Mouse (Mus musculus): ENCODE data around the gene Clec4f. TPM values are rescaled to one million over a fixed set of nuclear protein-coding genes. Genes with fewer than 3 reads are reported as not detected.

Gene Clec4f
- polyA plus RNA-seq, 1 experiment from 2014 or later = 0.08 TPM

Other genes with a start within 250 kb of the Clec4f start
- gene Tet3, start 197.1 kb downstream of the Clec4f start, polyA plus RNA-seq (2014; fragmentation: Nextera tagmentation; extraction: Ambion mirVana) = 47.7 and 67.0 TPM in 2 replicates
- 76.5 and 80.2 TPM in 2 replicates for gene Dguok, start 149.2 kb downstream of the Clec4f start, polyA plus RNA-seq (2014; fragmentation: Nextera tagmentation; extraction: Ambion mirVana)
- 0.80 and 1.1 TPM in 2 replicates for gene Actg2, start 119.9 kb downstream of the Clec4f start, polyA plus RNA-seq (2014; fragmentation: Nextera tagmentation; extraction: Ambion mirVana)
- 61.0 and 70.1 TPM in 2 replicates for gene Stambp, start 83.5 kb downstream of the Clec4f start, polyA plus RNA-seq (2014; fragmentation: Nextera tagmentation; extraction: Ambion mirVana)
- not detected in 2 replicates for gene Cd207, start 21.7 kb upstream of the Clec4f start, polyA plus RNA-seq (2014; fragmentation: Nextera tagmentation; extraction: Ambion mirVana)
- gene Vax2, start 55.1 kb upstream of the Clec4f start, polyA plus RNA-seq (2014; fragmentation: Nextera tagmentation; extraction: Ambion mirVana) = not detected in 2 replicates
- gene Atp6v1b1, start 86.8 kb upstream of the Clec4f start, polyA plus RNA-seq (2014; fragmentation: Nextera tagmentation; extraction: Ambion mirVana) = not detected in 2 replicates
- 0.24 and 0.27 TPM in 2 replicates for gene Ankrd53, start 106.5 kb upstream of the Clec4f start, polyA plus RNA-seq (2014; fragmentation: Nextera tagmentation; extraction: Ambion mirVana)
- gene Tex261, start 119.6 kb upstream of the Clec4f start, polyA plus RNA-seq (2014; fragmentation: Nextera tagmentation; extraction: Ambion mirVana) = 44.8 and 54.2 TPM in 2 replicates
- 99.0 and 112 TPM in 2 replicates for gene Nagk, start 138.8 kb upstream of the Clec4f start, polyA plus RNA-seq (2014; fragmentation: Nextera tagmentation; extraction: Ambion mirVana)
- gene Paip2b, start 175.6 kb upstream of the Clec4f start, polyA plus RNA-seq (2014; fragmentation: Nextera tagmentation; extraction: Ambion mirVana) = 26.0 and 29.7 TPM in 2 replicates
- 104 and 118 TPM in 2 replicates for gene Zfp638, start 210.9 kb upstream of the Clec4f start, polyA plus RNA-seq (2014; fragmentation: Nextera tagmentation; extraction: Ambion mirVana)

Data from neural tube, embryonic 14.5 days (tissue).